Mouse (Mus musculus) CH12.LX (cell line): ENCODE measurements at regions not wholly inside any gene's neighbourhood (a gene's known extent, or its start where the extent isn't known, plus 50 kb on each side); places are given as distances from the start of the nearest gene placed in this dataset.
"Not testable (repeated sequence)": the region's sequence is repeated elsewhere in the genome, so short reads cannot be mapped to it uniquely, and the experiment has no call there.

Experiments used
- BHLHE40 ChIP-seq: IDR thresholded peaks from 2 replicates; pipeline ENCODE4 v1.6.1; 2011; ENCODE audit warnings: mild to moderate bottlenecking, low read depth, low read length, improper control_type of control experiment
- CTCF ChIP-seq, 2 experiments: IDR thresholded peaks in 1 of 2; conservative IDR thresholded peaks in 1 of 2; 2 replicates each; pipeline ENCODE4 v1.5.1; 2011 to 2012; ENCODE audit warnings: low read depth in 2 of 2, low read length in 2 of 2, improper control_type of control experiment in 1 of 2, inconsistent platforms in 1 of 2, mild to moderate bottlenecking in 1 of 2, moderate library complexity in 1 of 2
- EP300 ChIP-seq: IDR thresholded peaks from 2 replicates; pipeline ENCODE4 v1.6.1; 2011; ENCODE audit warnings: low read length, improper control_type of control experiment
- IRF4 ChIP-seq: IDR thresholded peaks from 2 replicates; pipeline ENCODE4 v1.6.1; 2014; ENCODE audit warnings: low read depth, mild to moderate bottlenecking, inconsistent platforms, low read length, improper control_type of control experiment
- MAZ ChIP-seq: IDR thresholded peaks from 2 replicates; pipeline ENCODE4 v1.6.1; 2012; ENCODE audit warnings: low read depth, mild to moderate bottlenecking, inconsistent platforms, low read length, improper control_type of control experiment, moderate library complexity
- MXI1 ChIP-seq: IDR thresholded peaks from 2 replicates; pipeline ENCODE4 v1.6.1; 2011; ENCODE audit warnings: mild to moderate bottlenecking, low read depth, low read length, improper control_type of control experiment
- NRF1 ChIP-seq: IDR thresholded peaks from 2 replicates; pipeline ENCODE4 v1.6.1; 2014; ENCODE audit warnings: low read depth, mild to moderate bottlenecking, inconsistent platforms, low read length, improper control_type of control experiment, moderate library complexity
- POLR2A ChIP-seq: IDR thresholded peaks from 2 replicates; pipeline ENCODE4 v1.6.1; 2011; ENCODE audit warnings: low read depth, mild to moderate bottlenecking, improper control_type of control experiment, low read length
- POLR2AphosphoS2 ChIP-seq: IDR thresholded peaks from 2 replicates; pipeline ENCODE4 v1.6.1; 2011; ENCODE audit warnings: low read depth, low read length, improper control_type of control experiment
- ZC3H11A ChIP-seq: IDR thresholded peaks from 2 replicates; pipeline ENCODE4 v1.6.1; 2012; ENCODE audit warnings: low read depth, mild to moderate bottlenecking, inconsistent platforms, low read length, improper control_type of control experiment
- ZKSCAN1 ChIP-seq: IDR thresholded peaks from 2 replicates; pipeline ENCODE4 v1.6.1; 2012; ENCODE audit warnings: low read depth, inconsistent platforms, low read length, improper control_type of control experiment, borderline replicate concordance
- ZMIZ1 ChIP-seq: IDR thresholded peaks from 2 replicates; pipeline ENCODE4 v1.6.1; 2012; ENCODE audit warnings: low read depth, mild to moderate bottlenecking, inconsistent platforms, low read length, improper control_type of control experiment
- ZNF384 ChIP-seq: IDR thresholded peaks from 2 replicates; pipeline ENCODE4 v1.6.1; 2012; ENCODE audit warnings: low read depth, low read length, improper control_type of control experiment, inconsistent platforms

- not testable (repeated sequence) for TF ChIP-seq CTCF (conservative IDR thresholded peaks at IDR 0.05 in 1 of 2, IDR thresholded peaks at IDR 0.05 in 1 of 2; ENCODE audit: low read depth in 2 of 2, low read length in 2 of 2); NRF1; POLR2A; BHLHE40; ZNF384; ZKSCAN1; MAZ; EP300; ZMIZ1; ZC3H11A; POLR2AphosphoS2; MXI1; IRF4
Measured at GRCm38 (mm10) chr5:26751196-26751595, 65.8 kb upstream of the Dpp6 start.
